Mouse (Mus musculus) kidney, postnatal 0 days (tissue): Measurements from ENCODE around the gene Pip5k1a. TPM values are rescaled to one million over a fixed set of nuclear protein-coding genes. Genes with fewer than 3 reads are reported as not detected.
"Not testable (repeated sequence)": the region's sequence is repeated elsewhere in the genome, so short reads cannot be mapped to it uniquely, and the experiment has no call there.

Experiments used
- ATAC-seq: fragments of 200-750 bp; cut with Nextera tagmentation; replicated peaks from 2 replicates; pipeline ENCODE4 v1.8.0; 2017; ENCODE audit warnings: low read depth, moderate number of reproducible peaks, moderate TSS enrichment, moderate library complexity; ENCODE audit not compliant: low FRiP score
- DNase-seq: peaks from one replicate; pipeline ENCODE4 v3.0.0-alpha.2; 2016; ENCODE audit warnings: low spot score
- H3K27ac ChIP-seq: fragments of 300-500 bp; sonication (generic); 2 replicates; pipeline ENCODE4 v1.5.1; 2014; ENCODE audit warnings: mild to moderate bottlenecking
- H3K27me3 ChIP-seq: fragments of 300-500 bp; sonication (generic); 2 replicates; pipeline ENCODE4 v1.6.1; 2014; ENCODE audit warnings: low read length, mixed read lengths; ENCODE audit not compliant: insufficient read depth
- H3K36me3 ChIP-seq: fragments of 300-500 bp; sonication (generic); 2 replicates; pipeline ENCODE4 v1.6.1; 2014; ENCODE audit warnings: low read length, mixed read lengths; ENCODE audit not compliant: insufficient read depth
- H3K4me1 ChIP-seq: fragments of 300-500 bp; sonication (generic); replicated peaks from 2 replicates; pipeline ENCODE4 v1.6.1; 2014; ENCODE audit warnings: antibody characterized with exemption, low read length, mixed read lengths; ENCODE audit not compliant: insufficient read depth
- H3K4me2 ChIP-seq: fragments of 300-500 bp; sonication (generic); 2 replicates; pipeline ENCODE4 v1.6.1; 2014; ENCODE audit warnings: mild to moderate bottlenecking, low read length, moderate library complexity, mixed read lengths
- H3K4me3 ChIP-seq: fragments of 300-500 bp; sonication (generic); replicated peaks from 2 replicates; pipeline ENCODE4 v1.5.1; 2014; ENCODE audit warnings: low read depth, low read length
- H3K9ac ChIP-seq: fragments of 300-500 bp; sonication (generic); 2 replicates; pipeline ENCODE4 v1.6.1; 2014; ENCODE audit warnings: low read depth, low read length
- H3K9me3 ChIP-seq: fragments of 300-500 bp; sonication (generic); replicated peaks from 2 replicates; pipeline ENCODE4 v1.6.1; 2016; ENCODE audit warnings: low read length, inconsistent platforms, mixed read lengths
- CTCF ChIP-seq: IDR thresholded peaks from 2 replicates; pipeline ENCODE4 v1.5.1; 2016; ENCODE audit warnings: antibody characterized with exemption, low read depth, mild to moderate bottlenecking, moderate library complexity
- WGBS: fragments of 180-500 bp; shearing (Covaris S2); extraction: QIAGEN DNeasy Blood & Tissue Kit; methylation state at CpG from one replicate; pipeline ENCODE4 v1.1.7; 2014; 5-methylcytosine and 5-hydroxymethylcytosine counted together
- polyA plus RNA-seq: library from polyadenylated mRNA; unstranded; fragments of >200 nt; fragmentation: Nextera tagmentation; extraction: Ambion mirVana; gene quantifications from 2 replicates; pipeline ENCODE4 v1.2.1, GENCODE M21; 2015

Pip5k1a gene
- polyA plus RNA-seq, 1 experiment from 2014 or later: 17.8 TPM

DNA sequence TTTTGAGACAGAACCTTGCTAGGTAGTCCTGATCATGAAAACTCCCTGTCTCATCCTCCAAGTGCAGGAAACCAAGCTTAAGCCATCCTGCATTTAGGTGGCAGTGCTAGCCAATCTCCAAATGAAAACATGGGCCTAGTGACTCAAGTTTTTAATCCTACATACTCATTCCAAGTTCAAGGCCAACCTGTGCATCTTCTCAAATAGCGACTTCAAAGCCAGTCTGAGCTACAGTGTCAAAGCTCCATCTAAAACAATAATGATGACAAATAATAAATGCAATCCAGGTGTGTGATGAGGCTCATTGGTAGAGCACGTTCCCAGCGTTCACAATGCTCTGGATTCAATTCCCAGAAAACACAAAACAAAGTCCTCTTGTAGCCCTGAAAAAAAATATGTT is 65.1 kb downstream of the Pip5k1a start:
- H3K27me3 ChIP-seq: no peaks in the 10 kb centered on the region
- no peak overlapping the region for H3K27ac ChIP-seq
- no peak for DNase-seq
- H3K36me3 ChIP-seq: 0 out of 2 replicates have a peak, but pooled peaks cover 2% of the 10 kb centered on the region
- H3K4me2 ChIP-seq: peak overlapping the region; percentile 62
- peak overlapping the region; percentile 67 for H3K4me3 ChIP-seq
- WGBS: 11% methylated on average over 3 of the region's 3 CpGs
- peak overlapping the region; percentile 71 for H3K9ac ChIP-seq
- no peaks in the 10 kb centered on the region for H3K9me3 ChIP-seq
- H3K4me1 ChIP-seq: 0 out of 2 replicates have a peak, but pooled peaks cover 5% of the 10 kb centered on the region
- TF ChIP-seq CTCF: no peak
- no peak for ATAC-seq

DNA sequence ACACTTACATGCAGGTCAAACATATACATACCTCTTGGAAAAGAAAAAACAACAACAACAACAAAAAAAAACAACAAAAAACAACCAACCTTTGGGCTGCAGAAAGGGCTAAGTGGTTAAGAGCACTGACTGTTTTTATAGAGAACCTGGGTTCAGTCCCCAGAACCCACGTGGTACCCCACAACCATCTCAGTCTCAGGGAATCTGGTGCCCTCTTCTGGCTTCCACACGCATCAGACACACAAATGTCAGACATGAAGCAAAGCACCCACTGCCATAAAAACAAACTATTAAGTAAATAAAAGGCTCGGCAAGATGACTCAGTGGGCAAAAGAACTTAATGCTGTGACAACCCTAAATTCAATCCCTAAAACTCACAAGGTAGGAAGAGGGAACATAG is 76.8 kb downstream of the Pip5k1a start:
- H3K27me3 ChIP-seq: no peaks in the 10 kb centered on the region
- DNase-seq: no peak
- WGBS: 70% methylated on average over 3 of the region's 3 CpGs
- peaks cover 37% of the 10 kb centered on the region for H3K36me3 ChIP-seq
- no peaks in the 10 kb centered on the region for H3K4me1 ChIP-seq
- no peak overlapping the region for H3K27ac ChIP-seq
- H3K9ac ChIP-seq: no peak overlapping the region
- no peak for ATAC-seq
- no peaks in the 10 kb centered on the region for H3K9me3 ChIP-seq
- H3K4me2 ChIP-seq: no peak overlapping the region
- peak; percentile 29; the same call in 1 of the 2 replicates for TF ChIP-seq CTCF
- H3K4me3 ChIP-seq: no peak overlapping the region

DNA sequence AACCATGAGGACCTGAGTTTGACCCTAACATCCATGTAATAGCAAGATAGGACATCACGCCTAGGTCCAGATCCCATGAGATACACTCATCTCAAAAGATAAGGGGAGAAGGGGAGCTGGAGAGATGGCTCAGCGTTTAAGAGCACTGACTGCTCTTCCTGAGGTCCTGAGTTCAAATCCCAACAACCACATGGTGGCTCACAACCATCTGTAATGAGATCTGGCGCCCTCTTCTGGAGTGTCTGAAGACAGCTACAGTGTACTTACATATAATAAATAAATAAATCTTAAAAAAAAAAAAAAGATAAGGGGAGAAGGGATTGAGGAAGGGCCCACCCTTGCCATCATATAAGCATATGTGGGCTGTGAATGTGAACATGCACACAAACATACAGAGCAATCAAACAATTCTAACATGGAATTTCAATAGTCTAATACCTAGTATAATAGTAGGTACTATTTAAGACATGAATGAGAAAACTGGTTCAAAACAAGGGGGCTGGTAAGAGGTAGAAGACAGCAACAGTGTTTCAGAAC is 77.4 kb downstream of the Pip5k1a start:
- not testable (repeated sequence) for DNase-seq, ATAC-seq, H3K27ac ChIP-seq, H3K27me3 ChIP-seq, H3K9me3 ChIP-seq, H3K4me1 ChIP-seq, H3K9ac ChIP-seq, H3K4me2 ChIP-seq, H3K4me3 ChIP-seq
- peaks cover 31% of the 10 kb centered on the region for H3K36me3 ChIP-seq
- 77% methylated on average over 3 of the region's 3 CpGs for WGBS
- TF ChIP-seq CTCF: peak; percentile 31; the same call in 1 of the 2 replicates

DNA sequence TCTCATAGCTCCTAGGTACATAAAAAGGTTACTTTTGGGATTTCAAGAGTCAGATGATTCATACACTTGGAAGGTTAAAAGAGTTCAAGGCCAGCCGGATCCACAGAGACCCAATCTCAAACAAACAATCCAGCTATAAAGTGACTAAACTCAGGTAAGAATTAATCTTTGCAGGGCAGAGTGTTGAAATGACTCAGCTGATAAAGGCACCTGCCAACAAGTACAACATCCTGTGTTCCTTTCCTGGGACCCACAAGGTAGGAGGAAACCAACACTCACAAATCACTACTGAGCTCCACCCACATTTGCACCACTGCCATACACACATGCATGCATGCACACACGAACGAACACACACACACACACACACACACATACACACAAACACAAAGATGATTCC is 78.1 kb downstream of the Pip5k1a start:
- TF ChIP-seq CTCF: no peak
- Histone ChIP-seq H3K27me3 (no peaks in the 10 kb centered on the region), H3K9ac (no peak overlapping the region), H3K4me3 (no peak overlapping the region), H3K36me3 (peaks cover 24% of the 10 kb centered on the region), H3K9me3 (no peaks in the 10 kb centered on the region), H3K4me1 (no peaks in the 10 kb centered on the region), H3K4me2 (no peak overlapping the region), H3K27ac (no peak overlapping the region; the same call in 1 of the 2 replicates)
- ATAC-seq (no peak), DNase-seq (no peak)
- 68% methylated on average over 3 of the region's 3 CpGs for WGBS

DNA sequence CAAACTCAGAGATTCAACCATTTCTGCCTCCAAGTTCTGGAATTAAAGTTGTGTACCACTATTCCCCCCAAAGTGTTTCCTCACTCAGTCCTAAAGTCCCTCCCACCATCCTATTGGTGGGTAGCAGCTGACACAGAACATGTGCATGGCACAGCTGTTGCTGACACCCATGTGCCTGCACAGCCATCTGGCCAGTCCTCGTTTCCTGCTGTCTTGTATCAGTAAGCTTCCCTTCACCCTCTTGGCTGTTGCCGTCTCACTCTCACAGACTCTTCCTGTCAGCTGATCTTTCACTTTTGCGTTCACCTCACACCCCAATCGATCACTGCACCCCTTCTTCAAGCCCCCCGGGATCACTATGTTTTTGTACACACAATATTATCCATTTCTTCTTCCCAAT is 79.0 kb downstream of the Pip5k1a start:
- TF ChIP-seq CTCF: no peak
- ATAC-seq: peak; percentile 40; the same call in 1 of the 2 replicates
- peak; percentile 44 for DNase-seq

DNA sequence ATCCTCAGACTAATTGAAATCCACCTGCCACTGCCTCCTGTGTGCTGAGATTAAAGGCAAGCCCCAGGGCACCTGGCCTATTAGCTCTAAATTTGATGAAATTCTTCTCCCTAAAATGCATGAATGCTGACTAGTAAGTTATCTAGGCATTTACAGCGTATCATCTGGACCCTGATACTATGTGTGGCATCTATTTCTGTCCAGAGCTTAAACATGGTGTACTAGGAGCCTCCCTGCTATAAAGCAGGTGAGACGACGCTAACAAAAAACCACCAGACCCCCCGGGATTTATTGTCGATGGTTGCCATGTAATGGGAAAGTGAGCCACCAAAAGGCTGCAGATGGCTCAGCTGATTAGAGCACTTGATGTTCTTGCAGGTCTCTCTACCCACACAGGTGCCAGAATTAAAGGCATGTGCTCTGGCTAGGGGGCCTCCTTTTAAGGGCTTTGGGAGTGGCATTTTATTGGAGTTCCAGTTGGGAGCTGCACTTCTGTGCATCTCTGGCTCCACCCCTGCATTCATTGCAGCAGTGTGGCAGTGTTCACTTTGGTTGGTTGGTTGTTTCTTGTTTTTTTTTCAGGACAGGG is 79.6 kb downstream of the Pip5k1a start:
- ATAC-seq: no peak

More for the DNA sequence above, 79.0 kb downstream of the Pip5k1a start:
- Histone ChIP-seq H3K27ac (no peak overlapping the region), H3K27me3 (no peaks in the 10 kb centered on the region), H3K4me3 (no peak overlapping the region), H3K36me3 (peaks cover 16% of the 10 kb centered on the region), H3K4me2 (no peak overlapping the region), H3K4me1 (no peaks in the 10 kb centered on the region), H3K9ac (no peak overlapping the region), H3K9me3 (no peaks in the 10 kb centered on the region)
- 40% methylated on average over 5 of the region's 5 CpGs for WGBS

More for the DNA sequence above, 79.6 kb downstream of the Pip5k1a start:
- no peak for TF ChIP-seq CTCF
- H3K27me3 ChIP-seq: no peaks in the 10 kb centered on the region
- peaks cover 12% of the 10 kb centered on the region; the same call in 1 of the 2 replicates for H3K36me3 ChIP-seq
- DNase-seq: no peak
- H3K9me3 ChIP-seq: no peaks in the 10 kb centered on the region
- no peak overlapping the region for H3K4me3 ChIP-seq
- H3K4me2 ChIP-seq: no peak overlapping the region
- H3K4me1 ChIP-seq: no peaks in the 10 kb centered on the region
- 38% methylated on average over 5 of the region's 5 CpGs for WGBS
- H3K27ac ChIP-seq: no peak overlapping the region
- H3K9ac ChIP-seq: no peak overlapping the region
